Mouse (Mus musculus): ENCODE data around the gene Ulk4. TPM values are rescaled to one million over a fixed set of nuclear protein-coding genes. Genes with fewer than 3 reads are reported as not detected.

Ulk4 gene
- total and polyA plus RNA-seq, 3 experiments, result 26.6 to 31.1 TPM; not detected in 1

DNA sequence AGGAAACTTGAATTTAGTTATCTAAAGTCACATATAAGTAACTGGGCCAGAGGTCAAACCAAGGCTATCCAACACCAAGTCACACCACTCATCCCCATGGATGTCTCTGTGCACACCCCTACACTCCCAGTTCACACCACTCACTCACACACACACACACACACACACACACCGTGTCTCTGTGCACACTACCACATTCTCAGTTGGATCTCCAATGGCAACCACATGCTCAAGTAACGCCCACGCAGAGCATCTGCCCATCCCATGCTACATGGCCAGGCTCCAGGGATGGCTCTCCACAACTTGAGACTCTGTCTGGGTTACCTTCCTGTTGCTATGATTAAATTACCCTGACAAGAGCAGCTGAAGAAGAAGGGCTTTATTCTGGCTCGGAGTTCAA lies 201.8 kb downstream of the Ulk4 start (continued):
- TF ChIP-seq USF1 (IDR thresholded peaks at IDR 0.05; ENCODE audit: low read depth, low read length) (no peak), SIN3A (IDR thresholded peaks at IDR 0.05; ENCODE audit: low read length) (no peak)

GRCm38 (mm10) chr9:121074726-121075125 lies 202.3 kb downstream of the Ulk4 start:
- DNase-seq (ENCODE audit: low read depth, low spot score), result no peak
- no peaks in the 10 kb centered on the region for H3K27me3 ChIP-seq (ENCODE audit: control insufficient read depth in 1 of 2, insufficient read depth in 2 of 2, low read length in 2 of 2)
- H3K4me1 ChIP-seq (ENCODE audit: control insufficient read depth in 1 of 2, insufficient read depth in 2 of 2, low read length in 2 of 2), result no peaks in the 10 kb centered on the region
- no peak overlapping the region for H3K9ac ChIP-seq (ENCODE audit: control insufficient read depth, low read depth, low read length, poor library complexity, severe bottlenecking)
- no peak overlapping the region for H3K27ac ChIP-seq (ENCODE audit: control insufficient read depth, low read depth, low read length)
- H3K4me3 ChIP-seq (ENCODE audit: control insufficient read depth in 1 of 2, insufficient read depth in 1 of 2, low read depth in 2 of 2, low read length in 2 of 2), result no peak overlapping the region
- TF ChIP-seq MXI1 (IDR thresholded peaks at IDR 0.05; ENCODE audit: low read depth, low read length) (no peak), EP300 (IDR thresholded peaks at IDR 0.05; ENCODE audit: low read depth in 1 of 2, low read length in 2 of 2) (no peak), POLR2A (IDR thresholded peaks at IDR 0.05; ENCODE audit: control insufficient read depth in 1 of 2, insufficient read depth in 1 of 2, low read depth in 1 of 2, low read length in 2 of 2, poor library complexity in 1 of 2) (no peak), ZKSCAN1 (IDR thresholded peaks at IDR 0.05; ENCODE audit: low read depth, low read length) (no peak), MEF2A (IDR thresholded peaks at IDR 0.05; ENCODE audit: extremely low read depth, insufficient replicate concordance, low read depth, low read length, poor library complexity, severe bottlenecking) (no peak), MAFK (IDR thresholded peaks at IDR 0.05; ENCODE audit: borderline replicate concordance, low read depth, low read length) (no peak)
- H3K9me3 ChIP-seq (replicated peaks; ENCODE audit: insufficient read depth, low read length), result no peaks in the 10 kb centered on the region
- H3K36me3 ChIP-seq (ENCODE audit: control insufficient read depth in 1 of 2, insufficient read depth in 2 of 2, low read length in 2 of 2), result no peaks in the 10 kb centered on the region
- H3K79me2 ChIP-seq (ENCODE audit: control insufficient read depth, insufficient read depth, low read length, poor library complexity), result no peaks in the 10 kb centered on the region

- no peak overlapping the region for H3K27ac ChIP-seq (ENCODE audit: control insufficient read depth, low read depth, low read length)
- TF ChIP-seq MAZ (IDR thresholded peaks at IDR 0.05; ENCODE audit: low read depth, low read length) (no peak), ELF1 (IDR thresholded peaks at IDR 0.05; ENCODE audit: low read depth, low read length) (no peak), MXI1 (IDR thresholded peaks at IDR 0.05; ENCODE audit: low read depth, low read length) (no peak), EP300 (IDR thresholded peaks at IDR 0.05; ENCODE audit: low read depth in 1 of 2, low read length in 2 of 2) (no peak), MEF2A (IDR thresholded peaks at IDR 0.05; ENCODE audit: extremely low read depth, insufficient replicate concordance, low read depth, low read length, poor library complexity, severe bottlenecking) (no peak), UBTF (IDR thresholded peaks at IDR 0.05; ENCODE audit: borderline replicate concordance, insufficient read depth, low read depth, low read length) (no peak), ZKSCAN1 (IDR thresholded peaks at IDR 0.05; ENCODE audit: low read depth, low read length) (no peak), E2F4 (IDR thresholded peaks at IDR 0.05; ENCODE audit: borderline replicate concordance, low read depth, low read length) (no peak), KAT2A (conservative IDR thresholded peaks at IDR 0.05; ENCODE audit: low read depth, low read length) (no peak), USF1 (IDR thresholded peaks at IDR 0.05; ENCODE audit: low read depth, low read length) (no peak), JUND (IDR thresholded peaks at IDR 0.05; ENCODE audit: low read depth, low read length) (no peak), GABPA (IDR thresholded peaks at IDR 0.05; ENCODE audit: low read depth, low read length) (no peak), ZMIZ1 (IDR thresholded peaks at IDR 0.05; ENCODE audit: low read depth, low read length) (no peak), SIN3A (IDR thresholded peaks at IDR 0.05; ENCODE audit: low read length) (no peak), HCFC1 (IDR thresholded peaks at IDR 0.05; ENCODE audit: low read depth, low read length) (no peak)
- no peaks in the 10 kb centered on the region for H3K9me3 ChIP-seq (replicated peaks; ENCODE audit: insufficient read depth, low read length)
- no peaks in the 10 kb centered on the region for H3K27me3 ChIP-seq (ENCODE audit: control insufficient read depth in 1 of 2, insufficient read depth in 2 of 2, low read length in 2 of 2)
- no peak overlapping the region for H3K9ac ChIP-seq (ENCODE audit: control insufficient read depth, low read depth, low read length, poor library complexity, severe bottlenecking)
- H3K4me3 ChIP-seq (ENCODE audit: control insufficient read depth in 1 of 2, insufficient read depth in 1 of 2, low read depth in 2 of 2, low read length in 2 of 2), result no peak overlapping the region
- H3K36me3 ChIP-seq (ENCODE audit: control insufficient read depth in 1 of 2, insufficient read depth in 2 of 2, low read length in 2 of 2), result no peaks in the 10 kb centered on the region
- no peaks in the 10 kb centered on the region for H3K79me2 ChIP-seq (ENCODE audit: control insufficient read depth, insufficient read depth, low read length, poor library complexity)
- no peaks in the 10 kb centered on the region for H3K4me1 ChIP-seq (ENCODE audit: control insufficient read depth in 1 of 2, insufficient read depth in 2 of 2, low read length in 2 of 2)
- DNase-seq (ENCODE audit: low read depth, low spot score), result no peak
Observed at GRCm38 (mm10) chr9:121072127-121072757, 204.8 kb downstream of the Ulk4 start.
